Mouse (Mus musculus) forebrain, embryonic 11.5 days (tissue): ENCODE results near the gene Tmem131. TPM values are rescaled to one million over a fixed set of nuclear protein-coding genes. Genes with fewer than 3 reads are reported as not detected.

Experiments used
- ATAC-seq: fragments of 200-750 bp; cut with Nextera tagmentation; replicated peaks from 2 replicates; pipeline ENCODE4 v1.8.0; 2017; ENCODE audit warnings: moderate TSS enrichment; ENCODE audit not compliant: low FRiP score
- DNase-seq: peaks from one replicate; pipeline ENCODE4 v3.0.0-alpha.2; 2017; ENCODE audit warnings: low spot score
- H3K27ac ChIP-seq: fragments of 300-500 bp; sonication (generic); 2 replicates; pipeline ENCODE4 v1.5.1; 2014; ENCODE audit warnings: low read depth, low read length
- H3K27me3 ChIP-seq: fragments of 300-500 bp; sonication (generic); 2 replicates; pipeline ENCODE4 v1.6.1; 2014; ENCODE audit warnings: mild to moderate bottlenecking, low read length, mixed read lengths; ENCODE audit not compliant: control insufficient read depth, insufficient read depth
- H3K36me3 ChIP-seq: fragments of 300-500 bp; sonication (generic); 2 replicates; pipeline ENCODE4 v1.6.1; 2014; ENCODE audit warnings: mild to moderate bottlenecking, low read length, moderate library complexity, mixed read lengths; ENCODE audit not compliant: control insufficient read depth, insufficient read depth
- H3K4me1 ChIP-seq: fragments of 300-500 bp; sonication (generic); replicated peaks from 2 replicates; pipeline ENCODE4 v1.6.1; 2014; ENCODE audit warnings: low read length, mixed read lengths; ENCODE audit not compliant: control insufficient read depth, insufficient read depth
- H3K4me2 ChIP-seq: fragments of 300-500 bp; sonication (generic); 2 replicates; pipeline ENCODE4 v1.6.1; 2014; ENCODE audit warnings: low read depth, mild to moderate bottlenecking, low read length, moderate library complexity, mixed read lengths; ENCODE audit not compliant: severe bottlenecking
- H3K4me3 ChIP-seq: fragments of 300-500 bp; sonication (generic); 2 replicates; pipeline ENCODE4 v1.5.1; 2014; ENCODE audit warnings: low read depth, low read length
- H3K9ac ChIP-seq: fragments of 300-500 bp; sonication (generic); 2 replicates; pipeline ENCODE4 v1.6.1; 2014; ENCODE audit warnings: low read length
- H3K9me3 ChIP-seq: fragments of 300-500 bp; sonication (generic); 2 replicates; pipeline ENCODE4 v1.6.1; 2016; ENCODE audit warnings: low read length, mixed read lengths; ENCODE audit not compliant: control insufficient read depth
- WGBS: fragments of 180-500 bp; shearing (Covaris S2); extraction: QIAGEN DNeasy Blood & Tissue Kit; methylation state at CpG from one replicate; pipeline ENCODE4 v1.1.7; 2014; 5-methylcytosine and 5-hydroxymethylcytosine counted together
- polyA plus RNA-seq: library from polyadenylated mRNA; unstranded; fragments of >200 nt; fragmentation: Nextera tagmentation; extraction: Ambion mirVana; gene quantifications from 2 replicates; pipeline ENCODE4 v1.2.1, GENCODE M21; 2014

Tmem131 gene
- polyA plus RNA-seq, 1 experiment from 2014 or later = 23.3 TPM

DNA sequence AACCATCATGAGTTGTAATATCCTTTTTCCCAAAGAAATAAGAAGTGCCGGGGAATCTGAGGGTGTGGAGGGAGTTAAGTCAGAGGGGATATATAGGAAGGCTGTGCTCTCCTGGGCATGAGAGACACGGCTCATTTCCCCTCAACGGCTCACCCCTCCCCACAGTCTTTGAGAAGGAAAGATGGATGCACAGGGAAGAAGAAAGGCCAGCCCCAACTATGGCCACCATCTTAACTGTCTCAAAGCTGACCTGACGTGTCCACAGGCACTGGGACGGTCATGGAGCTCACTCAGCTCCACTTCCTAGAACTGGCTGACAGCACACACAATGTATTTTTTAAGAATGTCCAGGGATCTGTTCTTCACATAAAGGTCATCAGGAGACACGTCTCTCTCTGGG, 91.4 kb downstream of the Tmem131 start:
- 84% methylated on average over 6 of the region's 6 CpGs for WGBS
- H3K36me3 ChIP-seq = no peaks in the 10 kb centered on the region
- H3K4me2 ChIP-seq = no peak overlapping the region
- H3K27me3 ChIP-seq = no peaks in the 10 kb centered on the region
- ATAC-seq = no peak
- H3K4me3 ChIP-seq = no peak overlapping the region
- no peaks in the 10 kb centered on the region; the same call in 1 of the 2 replicates for H3K4me1 ChIP-seq
- no peak overlapping the region for H3K9ac ChIP-seq
- no peak overlapping the region for H3K27ac ChIP-seq
- no peak for DNase-seq
- H3K9me3 ChIP-seq = no peaks in the 10 kb centered on the region

DNA sequence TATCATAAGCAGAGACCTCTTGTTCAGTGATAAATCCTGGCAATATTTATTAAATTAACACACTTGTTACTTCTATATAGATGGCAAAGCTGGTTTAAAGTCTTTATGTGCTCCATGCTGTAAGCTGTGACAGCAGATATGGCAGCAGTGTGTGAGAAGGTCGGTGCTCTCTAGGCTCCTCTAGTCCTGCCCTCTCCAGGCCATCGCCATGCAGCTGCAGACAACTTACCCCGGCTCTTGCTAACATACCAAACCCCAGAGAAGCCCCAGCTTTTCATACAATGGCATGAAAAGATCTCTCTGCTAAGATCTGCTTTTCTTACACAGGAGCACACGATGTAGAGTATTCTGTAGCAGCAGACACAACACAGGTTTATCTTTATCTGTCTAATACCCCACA, 92.1 kb downstream of the Tmem131 start:
- Histone ChIP-seq H3K4me3 (no peak overlapping the region), H3K9ac (no peak overlapping the region), H3K27me3 (no peaks in the 10 kb centered on the region), H3K9me3 (no peaks in the 10 kb centered on the region), H3K4me2 (no peak overlapping the region), H3K4me1 (no peaks in the 10 kb centered on the region; the same call in 1 of the 2 replicates), H3K36me3 (no peaks in the 10 kb centered on the region), H3K27ac (no peak overlapping the region)
- DNase-seq = no peak
- ATAC-seq = no peak
- WGBS = 85% methylated on average over 4 of the region's 4 CpGs

DNA sequence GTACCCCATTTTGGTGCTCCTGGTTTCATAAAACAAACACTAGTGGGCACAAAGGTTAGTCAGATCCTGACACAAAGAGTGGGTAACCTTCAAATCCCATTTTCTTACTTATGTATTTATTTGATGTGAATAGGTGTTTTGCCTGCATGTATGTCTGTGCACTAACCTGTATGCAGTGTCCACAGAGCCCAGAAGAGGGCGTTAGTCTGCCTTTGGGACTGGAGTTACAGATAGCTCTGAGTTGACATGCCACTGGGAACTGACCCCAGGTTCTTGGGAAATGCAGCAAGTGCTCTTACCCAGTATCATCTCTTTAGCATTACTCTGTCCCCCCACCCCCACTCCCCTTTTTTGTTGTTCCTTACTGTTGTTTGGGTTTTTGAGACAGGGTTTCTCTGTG, 95.4 kb downstream of the Tmem131 start:
- Histone ChIP-seq H3K4me3 (no peak overlapping the region), H3K9me3 (no peaks in the 10 kb centered on the region), H3K27ac (no peak overlapping the region), H3K36me3 (no peaks in the 10 kb centered on the region), H3K4me1 (0 out of 2 replicates have a peak, but pooled peaks cover 5% of the 10 kb centered on the region), H3K9ac (no peak overlapping the region), H3K27me3 (no peaks in the 10 kb centered on the region), H3K4me2 (no peak overlapping the region)
- DNase-seq (no peak), ATAC-seq (no peak)
- 81% methylated on average over 1 of the region's 1 CpGs for WGBS

DNA sequence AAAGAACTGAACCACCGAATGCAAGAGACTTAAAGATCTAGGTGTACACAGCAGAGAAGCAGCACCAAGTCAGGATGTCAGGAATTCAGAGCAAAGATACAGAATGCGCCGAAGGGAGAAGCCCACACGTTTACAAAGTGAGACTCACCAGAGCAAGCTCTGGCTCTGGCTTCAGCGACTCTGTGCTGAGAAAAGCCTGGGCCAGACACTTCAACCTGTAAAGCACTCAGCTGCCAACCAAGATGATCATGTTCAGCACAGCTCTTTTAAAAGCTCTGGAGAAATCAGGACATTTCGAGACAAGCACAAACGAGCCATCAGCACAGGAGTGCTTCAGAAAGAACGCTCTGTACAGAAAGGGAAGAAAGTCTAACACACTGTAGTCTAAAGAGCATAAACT, 96.2 kb downstream of the Tmem131 start:
- no peak overlapping the region for H3K27ac ChIP-seq
- no peak overlapping the region for H3K9ac ChIP-seq
- H3K36me3 ChIP-seq = no peaks in the 10 kb centered on the region
- no peak overlapping the region for H3K4me3 ChIP-seq
- no peak overlapping the region for H3K4me2 ChIP-seq
- WGBS = 94% methylated on average over 8 of the region's 8 CpGs
- ATAC-seq (no peak), DNase-seq (no peak)
- 0 out of 2 replicates have a peak, but pooled peaks cover 5% of the 10 kb centered on the region for H3K4me1 ChIP-seq
- no peaks in the 10 kb centered on the region for H3K27me3 ChIP-seq
- no peaks in the 10 kb centered on the region for H3K9me3 ChIP-seq

DNA sequence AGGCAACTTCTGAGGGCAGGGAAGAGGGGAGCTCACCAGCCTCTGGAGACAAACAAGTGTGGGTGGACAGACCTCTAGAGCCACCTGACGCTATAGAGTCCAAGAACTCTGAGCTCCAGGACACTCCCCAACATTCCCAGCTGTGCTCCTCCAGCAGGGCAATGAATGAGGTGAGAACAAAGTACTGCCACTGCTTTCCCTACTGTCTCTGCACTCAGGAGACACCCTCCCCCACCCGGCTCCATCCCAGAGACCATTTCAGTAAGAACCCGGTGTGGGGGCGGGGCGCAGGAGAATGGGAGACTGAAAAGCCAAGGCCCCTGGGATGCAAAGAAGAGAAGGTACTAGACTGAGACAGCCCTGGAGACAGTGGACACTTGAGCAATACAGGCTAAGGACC, 98.4 kb downstream of the Tmem131 start:
- no peak for ATAC-seq
- WGBS = 29% methylated on average over 5 of the region's 5 CpGs

DNA sequence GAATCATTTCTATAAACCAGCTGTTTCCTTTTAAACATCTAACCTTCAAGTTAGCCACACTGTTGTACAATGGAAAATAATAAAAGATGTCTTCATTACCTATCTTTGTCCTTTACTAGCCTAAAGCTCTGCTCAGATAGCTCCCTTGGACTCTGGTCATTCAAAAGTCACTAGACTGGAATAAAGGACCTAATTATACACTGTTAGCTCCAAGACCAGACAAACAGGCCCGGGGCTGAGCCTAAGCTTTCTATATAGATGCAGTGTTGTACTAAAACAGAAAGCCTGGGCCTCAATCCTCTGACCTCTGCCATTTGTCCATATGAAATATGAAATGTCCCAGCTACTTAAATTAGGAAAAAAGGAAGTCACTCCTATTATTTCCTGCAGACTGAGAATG, 101.7 kb downstream of the Tmem131 start:
- H3K36me3 ChIP-seq = no peaks in the 10 kb centered on the region; the same call in 1 of the 2 replicates
- no peak overlapping the region for H3K4me3 ChIP-seq
- no peak overlapping the region for H3K4me2 ChIP-seq
- ATAC-seq (no peak), DNase-seq (no peak)
- WGBS = 33% methylated on average over 1 of the region's 1 CpGs
- H3K9me3 ChIP-seq = no peaks in the 10 kb centered on the region
- 0 out of 2 replicates have a peak, but pooled peaks cover 5% of the 10 kb centered on the region for H3K4me1 ChIP-seq
- H3K27me3 ChIP-seq = no peaks in the 10 kb centered on the region
- H3K9ac ChIP-seq = no peak overlapping the region
- H3K27ac ChIP-seq = no peak overlapping the region

More for the DNA sequence above, 98.4 kb downstream of the Tmem131 start:
- H3K4me3 ChIP-seq = no peak overlapping the region
- no peak overlapping the region for H3K9ac ChIP-seq
- H3K4me2 ChIP-seq = no peak overlapping the region
- H3K27ac ChIP-seq = no peak overlapping the region
- H3K36me3 ChIP-seq = no peaks in the 10 kb centered on the region
- no peaks in the 10 kb centered on the region for H3K27me3 ChIP-seq
- H3K9me3 ChIP-seq = no peaks in the 10 kb centered on the region
- 0 out of 2 replicates have a peak, but pooled peaks cover 5% of the 10 kb centered on the region for H3K4me1 ChIP-seq
- no peak for DNase-seq

DNA sequence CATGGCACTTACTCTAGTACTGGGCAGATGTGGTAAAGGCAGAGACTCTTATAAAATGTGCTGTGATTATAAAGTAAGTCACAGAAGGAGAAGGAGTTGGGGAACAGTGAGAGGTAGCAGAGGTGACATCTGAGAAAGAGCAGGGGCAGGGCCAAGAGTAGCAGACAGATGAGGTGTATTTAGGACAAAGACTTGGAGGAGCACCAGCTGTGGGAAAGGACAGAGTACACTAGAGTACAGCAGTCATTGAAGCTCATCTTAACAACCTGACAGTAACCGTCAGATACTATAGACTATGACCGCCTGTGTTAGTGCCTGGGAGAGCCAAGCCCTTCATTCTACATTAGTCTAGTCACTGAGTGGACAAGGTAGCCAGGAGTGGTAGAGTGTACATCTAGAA, 102.5 kb downstream of the Tmem131 start:
- Histone ChIP-seq H3K27ac (no peak overlapping the region), H3K9me3 (no peaks in the 10 kb centered on the region), H3K36me3 (no peaks in the 10 kb centered on the region; the same call in 1 of the 2 replicates), H3K4me1 (0 out of 2 replicates have a peak, but pooled peaks cover 5% of the 10 kb centered on the region), H3K4me3 (no peak overlapping the region), H3K4me2 (no peak overlapping the region), H3K9ac (no peak overlapping the region), H3K27me3 (no peaks in the 10 kb centered on the region)
- WGBS = 96% methylated on average over 2 of the region's 2 CpGs
- no peak for DNase-seq
- ATAC-seq = no peak

DNA sequence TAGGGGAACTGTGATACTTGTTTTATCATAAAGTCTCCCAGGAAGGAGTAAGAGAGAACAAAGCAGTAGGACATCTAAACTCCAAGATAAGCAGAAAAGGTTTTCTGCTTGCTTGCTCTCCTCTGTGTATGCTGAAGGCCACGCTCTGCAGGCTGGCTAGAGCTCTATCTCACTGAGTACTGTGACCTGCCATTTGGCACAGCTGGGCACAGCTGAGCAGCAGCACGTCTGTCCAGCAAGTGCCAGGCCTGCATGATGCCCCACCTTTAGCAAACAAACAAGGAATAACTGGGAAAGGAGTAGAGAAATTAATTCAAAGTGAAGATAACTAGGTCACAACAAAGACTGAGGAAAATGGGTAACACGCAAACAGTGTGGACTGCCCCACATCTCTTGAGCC, 103.6 kb downstream of the Tmem131 start:
- H3K9me3 ChIP-seq = no peaks in the 10 kb centered on the region
- DNase-seq (no peak), ATAC-seq (no peak)
- no peaks in the 10 kb centered on the region for H3K4me1 ChIP-seq
- H3K4me3 ChIP-seq = no peak overlapping the region
- H3K36me3 ChIP-seq = no peaks in the 10 kb centered on the region; the same call in 1 of the 2 replicates
- WGBS = 92% methylated on average over 3 of the region's 3 CpGs
- H3K27me3 ChIP-seq = no peaks in the 10 kb centered on the region
- no peak overlapping the region for H3K9ac ChIP-seq
- no peak overlapping the region for H3K4me2 ChIP-seq
- H3K27ac ChIP-seq = no peak overlapping the region

DNA sequence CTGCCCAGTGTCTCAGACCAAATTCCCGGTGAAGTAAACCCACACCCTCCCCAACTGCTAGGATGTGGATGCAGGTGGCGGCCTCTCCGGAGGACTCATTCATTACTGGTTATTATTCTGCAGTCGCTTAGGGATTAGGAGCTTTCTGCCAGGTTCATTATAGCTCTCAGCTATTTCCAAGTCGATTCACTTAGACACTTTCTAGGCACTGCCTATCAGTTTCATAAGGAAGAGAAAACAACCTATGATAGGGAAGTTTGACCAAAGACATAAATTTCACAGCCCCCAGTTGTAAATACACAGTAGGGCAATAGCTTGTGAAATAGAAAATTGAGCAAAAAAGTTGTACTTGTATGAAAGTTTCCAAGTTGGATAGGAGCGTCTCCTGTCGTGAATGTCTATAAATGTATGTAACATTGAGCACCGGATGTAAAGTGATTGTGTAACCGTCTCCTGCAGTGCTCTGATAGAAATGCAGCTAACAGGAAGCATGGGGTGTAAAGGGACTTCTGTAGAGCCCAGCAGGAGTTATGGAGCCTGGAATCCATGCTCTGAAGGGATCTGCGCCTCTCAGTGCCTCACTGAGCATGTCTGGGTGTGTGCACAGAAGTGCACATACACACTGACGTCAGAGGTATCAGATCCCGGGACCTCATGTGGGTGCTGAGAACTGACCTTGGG, 107.1 kb downstream of the Tmem131 start:
- H3K9ac ChIP-seq = no peak overlapping the region
- WGBS = 68% methylated on average over 12 of the region's 12 CpGs
- no peaks in the 10 kb centered on the region for H3K4me1 ChIP-seq
- DNase-seq (no peak), ATAC-seq (no peak)
- peaks cover 3% of the 10 kb centered on the region; the same call in 1 of the 2 replicates for H3K36me3 ChIP-seq
- no peak overlapping the region for H3K4me2 ChIP-seq
- H3K9me3 ChIP-seq = no peaks in the 10 kb centered on the region
- no peaks in the 10 kb centered on the region for H3K27me3 ChIP-seq
- no peak overlapping the region for H3K27ac ChIP-seq
- H3K4me3 ChIP-seq = no peak overlapping the region
